Mouse (Mus musculus) midbrain, embryonic 15.5 days (tissue): ENCODE data around the gene Gm5800. TPM values are rescaled to one million over a fixed set of nuclear protein-coding genes. Genes with fewer than 3 reads are reported as not detected.
"Not testable (repeated sequence)": the region's sequence is repeated elsewhere in the genome, so short reads cannot be mapped to it uniquely, and the experiment has no call there.

Experiments used
- ATAC-seq: fragments of 200-750 bp; cut with Nextera tagmentation; replicated peaks from 2 replicates; pipeline ENCODE4 v1.8.0; 2017; ENCODE audit warnings: moderate TSS enrichment
- H3K27ac ChIP-seq: fragments of 300-500 bp; sonication (generic); 2 replicates; pipeline ENCODE4 v1.5.1; 2015; ENCODE audit warnings: mild to moderate bottlenecking, inconsistent platforms
- H3K27me3 ChIP-seq: fragments of 300-500 bp; sonication (generic); replicated peaks from 2 replicates; pipeline ENCODE4 v1.6.1; 2015; ENCODE audit warnings: inconsistent platforms
- H3K36me3 ChIP-seq: fragments of 300-500 bp; sonication (generic); replicated peaks from 2 replicates; pipeline ENCODE4 v1.6.1; 2015; ENCODE audit warnings: inconsistent platforms
- H3K4me1 ChIP-seq: fragments of 300-500 bp; sonication (generic); 2 replicates; pipeline ENCODE4 v1.6.1; 2015; ENCODE audit warnings: inconsistent platforms
- H3K4me2 ChIP-seq: fragments of 300-500 bp; sonication (generic); 2 replicates; pipeline ENCODE4 v1.6.1; 2015; ENCODE audit warnings: inconsistent platforms, mild to moderate bottlenecking, moderate library complexity
- H3K4me3 ChIP-seq: fragments of 300-500 bp; sonication (generic); 2 replicates; pipeline ENCODE4 v1.5.1; 2015; ENCODE audit warnings: mild to moderate bottlenecking, inconsistent platforms
- H3K9ac ChIP-seq: fragments of 300-500 bp; sonication (generic); 2 replicates; pipeline ENCODE4 v1.6.1; 2015; ENCODE audit warnings: mild to moderate bottlenecking, inconsistent platforms
- H3K9me3 ChIP-seq: fragments of 300-500 bp; sonication (generic); 2 replicates; pipeline ENCODE4 v1.6.1; 2016; ENCODE audit warnings: inconsistent platforms
- WGBS: fragments of 180-500 bp; shearing (Covaris S2); methylation state at CpG from one replicate; pipeline ENCODE4 v1.1.7; 2015; ENCODE audit warnings: mixed read lengths; 5-methylcytosine and 5-hydroxymethylcytosine counted together
- polyA plus RNA-seq: library from polyadenylated mRNA; unstranded; fragments of >200 nt; fragmentation: Nextera tagmentation; extraction: Ambion mirVana; gene quantifications from 2 replicates; pipeline ENCODE4 v1.2.1, GENCODE M21; 2015

The Gm5800 gene
- polyA plus RNA-seq, result not detected in 2 replicates

DNA sequence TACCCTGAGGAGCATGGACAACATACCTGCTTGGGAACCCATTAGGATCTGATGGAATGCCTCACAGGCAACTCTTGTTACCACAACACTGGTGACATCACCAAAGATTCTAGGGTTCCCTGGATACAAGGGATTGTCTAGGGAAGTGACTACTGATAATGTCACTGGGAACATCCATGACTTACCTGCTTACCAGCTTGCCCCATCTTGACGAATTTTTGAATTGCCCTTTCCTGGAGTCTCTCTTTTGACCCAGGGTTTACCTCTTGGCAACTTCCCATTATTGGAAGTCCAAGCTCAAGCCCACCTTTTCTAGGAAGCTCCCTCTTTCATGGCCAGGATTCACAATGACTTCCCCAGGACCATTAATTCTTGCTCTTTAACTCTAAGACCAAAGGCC, at the start of gene Gm5800:
Gene Gm5800 (minus strand): TSS at position 101 of the 400 bp plus-strand sequence.
- Histone ChIP-seq H3K27me3 (no peaks in the 10 kb centered on the region), H3K9me3 (no peaks in the 10 kb centered on the region), H3K4me3 (no peak within 1 kb of the TSS), H3K4me2 (no peak within 1 kb of the TSS), H3K9ac (no peak within 1 kb of the TSS), H3K27ac (no peak within 1 kb of the TSS), H3K36me3 (no peaks in the 10 kb centered on the region), H3K4me1 (no peaks in the 10 kb centered on the region)
- ATAC-seq, result no peak
- WGBS, result 54% methylated on average over 1 of the region's 1 CpGs

GRCm38 (mm10) chr14:51755944-51756343, 39.0 kb upstream of the Gm5800 start:
- H3K4me1 ChIP-seq, result no peaks in the 10 kb centered on the region
- H3K27me3 ChIP-seq, result no peaks in the 10 kb centered on the region
- H3K9me3 ChIP-seq, result no peaks in the 10 kb centered on the region
- H3K9ac ChIP-seq, result no peak overlapping the region
- WGBS, result 70% methylated on average over 2 of the region's 2 CpGs
- no peaks in the 10 kb centered on the region for H3K36me3 ChIP-seq
- ATAC-seq, result no peak
- no peak overlapping the region for H3K4me3 ChIP-seq
- H3K4me2 ChIP-seq, result no peak overlapping the region
- no peak overlapping the region for H3K27ac ChIP-seq

DNA sequence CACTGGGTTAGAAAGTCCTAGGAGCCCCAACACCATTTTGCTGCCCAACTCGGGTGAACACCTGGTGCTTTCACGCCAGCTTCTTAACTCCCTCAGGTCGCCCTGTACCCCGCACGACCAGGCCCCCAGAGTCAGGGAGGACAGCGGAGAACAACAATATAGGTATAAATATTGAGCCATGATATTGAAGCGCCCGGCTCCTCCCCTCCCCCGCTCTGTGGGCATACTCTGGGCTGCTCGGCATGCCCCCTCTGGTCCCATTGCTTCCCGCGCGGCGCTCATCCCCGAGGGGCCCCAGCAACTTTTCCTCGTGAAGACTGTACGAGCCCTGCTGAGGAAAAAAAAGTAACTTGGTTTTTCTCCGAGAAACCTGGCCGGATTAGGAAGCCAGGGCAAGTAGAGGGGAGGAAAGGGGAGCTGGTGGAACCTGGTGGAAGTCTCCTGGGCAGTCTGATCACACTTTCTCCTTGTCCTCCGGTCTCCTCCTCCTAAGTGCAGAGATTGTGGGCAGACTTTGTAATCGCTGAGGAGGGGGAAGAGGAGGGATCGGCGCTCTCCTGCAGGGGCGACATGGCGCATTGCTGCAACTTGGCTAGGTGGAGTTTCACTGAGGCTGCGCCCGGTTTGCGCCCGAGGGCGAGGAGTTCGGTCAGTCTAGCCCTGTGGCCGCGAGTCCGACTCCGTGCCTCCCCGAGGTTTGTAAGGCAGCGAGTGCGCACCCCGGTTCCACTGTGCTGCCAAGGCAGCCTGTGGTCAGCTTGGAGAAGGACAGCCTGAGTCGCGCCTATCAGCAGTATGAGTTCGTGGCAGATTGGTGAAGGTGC, 23.6 kb upstream of the Gm5800 start:
- Histone ChIP-seq H3K4me3 (peak overlapping the region; percentile 34), H3K4me1 (peaks cover 25% of the 10 kb centered on the region), H3K9ac (no peak overlapping the region), H3K4me2 (peak overlapping the region; percentile 68), H3K36me3 (no peaks in the 10 kb centered on the region), H3K9me3 (no peaks in the 10 kb centered on the region), H3K27ac (no peak overlapping the region), H3K27me3 (peaks cover 46% of the 10 kb centered on the region)
- 1% methylated on average over 42 of the region's 42 CpGs for WGBS
- peak; percentile 63 for ATAC-seq

DNA sequence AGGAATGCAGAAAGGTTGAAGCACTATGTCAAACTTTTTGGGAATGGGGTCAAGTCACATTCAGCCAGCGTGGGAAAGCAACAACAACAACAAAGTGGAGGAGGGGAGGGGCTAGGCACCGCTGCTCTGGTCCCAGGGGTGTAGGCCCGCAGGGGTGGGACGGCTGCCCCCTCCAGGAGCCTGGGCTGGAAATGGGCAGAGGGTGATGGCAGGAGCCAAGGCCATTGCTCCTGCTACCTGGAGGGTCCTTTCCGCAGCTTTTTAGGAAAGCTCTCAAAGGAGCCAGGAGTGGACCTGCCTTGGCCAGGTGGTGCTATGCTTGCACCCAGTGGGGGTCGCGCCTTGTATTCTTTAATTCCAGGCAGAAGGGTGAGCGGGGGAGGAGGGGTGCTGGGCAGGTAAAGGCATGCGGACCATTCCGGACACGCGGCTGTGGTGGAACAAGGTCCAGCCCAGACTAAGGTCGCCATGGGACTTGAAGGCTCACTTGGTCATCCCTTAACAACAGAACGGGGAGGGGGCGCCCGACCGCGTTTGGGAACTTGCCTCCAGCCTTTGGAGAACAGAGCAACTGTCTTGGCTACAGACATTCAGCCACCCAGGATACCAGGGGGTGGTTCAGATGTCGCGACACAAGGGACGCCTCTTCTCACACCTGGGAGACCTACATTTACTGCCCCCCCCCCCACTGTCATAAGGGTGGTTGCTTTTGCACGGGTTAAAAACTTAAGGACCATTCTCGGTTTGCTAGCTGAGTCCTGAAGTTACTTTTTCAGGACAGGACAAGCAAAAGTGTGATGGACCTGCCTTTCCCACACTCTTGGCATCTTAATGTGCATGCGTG, 22.4 kb upstream of the Gm5800 start:
- Histone ChIP-seq H3K27me3 (peaks cover 46% of the 10 kb centered on the region), H3K36me3 (no peaks in the 10 kb centered on the region), H3K4me1 (peaks cover 25% of the 10 kb centered on the region), H3K4me3 (peak overlapping the region; percentile 31), H3K9ac (no peak overlapping the region), H3K9me3 (no peaks in the 10 kb centered on the region), H3K27ac (no peak overlapping the region), H3K4me2 (peak overlapping the region; percentile 68)
- ATAC-seq, result no peak
- WGBS, result 2% methylated on average over 24 of the region's 24 CpGs

DNA sequence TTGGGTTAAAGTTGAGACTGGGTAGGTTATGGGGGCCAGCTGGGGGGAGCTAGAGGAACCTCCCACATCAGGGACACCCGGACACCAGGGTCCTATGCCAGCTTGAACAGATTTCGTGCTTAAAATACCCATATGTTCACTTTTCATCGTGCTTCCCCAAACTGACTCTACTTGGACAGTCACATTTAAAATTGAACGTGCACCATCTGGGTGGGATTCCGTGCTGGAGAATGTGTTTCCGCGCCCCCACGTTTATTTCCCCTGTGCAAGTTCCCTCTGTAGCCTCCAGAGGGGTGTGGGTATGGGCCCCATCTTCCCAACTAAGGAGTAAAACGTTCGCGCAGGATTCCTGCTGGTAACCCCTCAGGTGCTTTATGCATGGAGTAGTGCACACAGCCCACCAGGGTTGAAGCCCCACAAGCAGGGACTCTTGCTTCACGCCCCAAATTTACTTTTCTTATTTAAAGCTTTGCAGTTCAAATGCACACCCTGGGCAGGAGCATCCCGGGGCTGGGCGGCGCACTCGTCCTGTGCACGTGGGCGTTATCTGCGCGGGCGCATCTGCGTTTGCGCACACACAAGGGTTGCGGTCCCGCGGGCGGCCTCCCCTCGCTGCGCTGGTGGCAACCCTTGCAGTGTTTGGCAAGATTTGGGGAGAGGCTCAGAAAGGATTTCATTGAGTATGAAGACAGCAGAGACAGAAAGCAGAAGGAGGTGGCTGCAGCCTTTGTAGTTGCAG, 21.6 kb upstream of the Gm5800 start:
- WGBS, result 3% methylated on average over 29 of the region's 29 CpGs
- ATAC-seq, result peak; percentile 52; the same call in 1 of the 2 replicates
- H3K27me3 ChIP-seq, result peaks cover 46% of the 10 kb centered on the region

DNA sequence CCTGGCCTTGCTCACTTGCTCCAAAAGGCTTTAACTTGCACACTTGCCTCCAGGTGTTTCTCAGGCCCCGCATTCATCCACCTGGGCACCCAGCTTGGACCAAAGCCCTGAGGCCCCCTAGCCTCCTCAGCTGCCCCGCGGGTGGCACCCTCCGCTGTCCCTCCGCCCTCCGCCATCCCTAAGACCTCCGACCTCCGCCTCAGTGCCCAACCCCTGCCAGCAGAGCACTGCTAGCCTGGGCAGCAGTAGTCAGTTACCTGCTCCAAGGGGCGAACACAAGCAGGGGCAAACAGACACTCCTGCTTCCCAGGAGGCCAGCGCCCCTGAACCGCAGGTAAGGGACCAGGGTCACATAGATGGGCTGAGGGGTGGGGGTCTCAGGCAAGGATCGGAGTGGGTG, 21.0 kb upstream of the Gm5800 start:
- no peak for ATAC-seq
- H3K4me2 ChIP-seq, result no peak overlapping the region

More for the DNA sequence above, 21.6 kb upstream of the Gm5800 start:
- Histone ChIP-seq H3K4me2 (peak overlapping the region; percentile 68), H3K9ac (no peak overlapping the region), H3K36me3 (no peaks in the 10 kb centered on the region), H3K9me3 (no peaks in the 10 kb centered on the region), H3K27ac (no peak overlapping the region), H3K4me3 (peak overlapping the region; percentile 31), H3K4me1 (peaks cover 25% of the 10 kb centered on the region)

DNA sequence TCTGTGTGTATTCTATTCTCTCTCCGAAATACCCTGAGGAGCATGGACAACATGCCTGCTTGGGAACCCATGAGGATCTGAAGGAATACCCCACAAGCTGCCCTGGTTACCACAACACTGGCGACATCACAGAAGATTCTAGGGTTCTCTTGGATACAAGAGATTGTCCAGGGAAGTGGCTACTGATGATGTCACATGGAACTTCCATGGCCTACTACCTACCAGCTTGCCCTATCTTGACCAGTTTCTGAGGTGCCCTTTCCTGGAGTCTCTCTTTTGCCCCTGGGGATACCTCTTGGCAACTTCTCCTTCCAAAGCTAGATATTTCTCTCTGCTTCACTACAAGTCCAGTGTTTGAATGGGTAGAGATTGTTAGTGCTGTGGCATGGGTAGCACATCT, 21.6 kb downstream of the Gm5800 start, which contains the start of gene Gm17079:
Gene Gm17079 (minus strand): TSS at position 101 of the 400 bp plus-strand sequence.
- not testable (repeated sequence) for H3K27ac ChIP-seq, H3K9me3 ChIP-seq, ATAC-seq, H3K4me3 ChIP-seq, H3K9ac ChIP-seq, H3K4me2 ChIP-seq, H3K4me1 ChIP-seq, H3K27me3 ChIP-seq, H3K36me3 ChIP-seq
- 89% methylated on average over 1 of the region's 2 CpGs for WGBS

More for the DNA sequence above, 21.0 kb upstream of the Gm5800 start:
- H3K9ac ChIP-seq, result no peak overlapping the region
- H3K9me3 ChIP-seq, result no peaks in the 10 kb centered on the region
- peaks cover 46% of the 10 kb centered on the region for H3K27me3 ChIP-seq
- H3K36me3 ChIP-seq, result no peaks in the 10 kb centered on the region
- H3K4me1 ChIP-seq, result peaks cover 25% of the 10 kb centered on the region
- WGBS, result 19% methylated on average over 12 of the region's 12 CpGs
- no peak overlapping the region for H3K27ac ChIP-seq
- no peak overlapping the region for H3K4me3 ChIP-seq

DNA sequence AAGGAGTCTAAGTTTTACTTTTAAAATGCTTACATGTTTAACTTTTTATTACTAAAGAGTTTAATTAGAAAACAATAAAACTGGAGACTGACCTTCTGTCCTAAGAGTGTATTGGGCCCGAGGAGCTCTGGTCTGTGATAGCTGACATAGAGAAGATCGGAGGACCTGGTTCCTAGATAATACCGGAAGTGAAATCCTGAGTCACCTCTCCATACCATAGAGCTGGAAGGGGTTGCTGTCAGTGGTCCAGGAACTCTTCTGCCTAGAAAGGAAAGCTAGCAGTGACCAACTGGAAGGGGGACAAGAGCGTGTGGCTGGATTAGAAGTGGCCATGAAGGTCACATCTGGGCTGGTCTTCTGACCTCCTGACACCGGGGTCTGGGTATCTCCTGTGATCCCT, 39.7 kb downstream of the Gm5800 start:
- no peaks in the 10 kb centered on the region for H3K27me3 ChIP-seq
- H3K36me3 ChIP-seq, result no peaks in the 10 kb centered on the region
- H3K4me1 ChIP-seq, result no peaks in the 10 kb centered on the region
- H3K9me3 ChIP-seq, result no peaks in the 10 kb centered on the region
- WGBS, result 87% methylated on average over 5 of the region's 5 CpGs
- H3K27ac ChIP-seq, result no peak overlapping the region
- no peak overlapping the region for H3K4me3 ChIP-seq
- no peak overlapping the region for H3K4me2 ChIP-seq
- no peak overlapping the region for H3K9ac ChIP-seq
- ATAC-seq, result no peak

Other genes with a start within 250 kb of the Gm5800 start
- gene Gm5622, start 164.4 kb downstream of the Gm5800 start, polyA plus RNA-seq, result not detected in 2 replicates
- gene Gm17175, start 143.1 kb downstream of the Gm5800 start, polyA plus RNA-seq, result not detected in 2 replicates
- gene Gm17174, start 125.0 kb downstream of the Gm5800 start, polyA plus RNA-seq, result not detected in 2 replicates
- not detected in 2 replicates for gene Gm17078, start 105.9 kb downstream of the Gm5800 start, polyA plus RNA-seq
- gene Gm4181, start 81.5 kb downstream of the Gm5800 start, polyA plus RNA-seq, result not detected in 2 replicates
- gene Gm17079, start 21.7 kb downstream of the Gm5800 start, polyA plus RNA-seq, result not detected in 2 replicates
- gene Ang4, start 56.4 kb upstream of the Gm5800 start, polyA plus RNA-seq, result not detected in 2 replicates
- gene AY358078, start 82.9 kb upstream of the Gm5800 start, polyA plus RNA-seq, result not detected in 2 replicates
- not detected in 2 replicates for gene Ear6, start 136.5 kb upstream of the Gm5800 start, polyA plus RNA-seq
- gene Mettl17, start 167.7 kb upstream of the Gm5800 start, polyA plus RNA-seq, result 99.3 and 100 TPM in 2 replicates
- gene Slc39a2, start 175.7 kb upstream of the Gm5800 start, polyA plus RNA-seq, result 2.4 and 3.0 TPM in 2 replicates
- 170 and 196 TPM in 2 replicates for gene Ndrg2, start 197.0 kb upstream of the Gm5800 start, polyA plus RNA-seq
- not detected in 2 replicates for gene Tppp2, start 201.2 kb upstream of the Gm5800 start, polyA plus RNA-seq
- gene Rnase13, start 205.6 kb upstream of the Gm5800 start, polyA plus RNA-seq, result not detected in 2 replicates